Mouse (Mus musculus) neural tube, embryonic 11.5 days (tissue): Measurements from ENCODE around the gene Tcf23. TPM values are rescaled to one million over a fixed set of nuclear protein-coding genes. Genes with fewer than 3 reads are reported as not detected.

Experiments
- ATAC-seq: fragments of 200-750 bp; cut with Nextera tagmentation; 2 replicates; pipeline ENCODE4 v1.8.0; 2017; ENCODE audit warnings: moderate number of reproducible peaks, mild to moderate bottlenecking, moderate TSS enrichment, moderate library complexity; ENCODE audit not compliant: insufficient read depth, low FRiP score, low TSS enrichment
- DNase-seq: peaks from one replicate; pipeline ENCODE4 v3.0.0-alpha.2; 2015; ENCODE audit warnings: low spot score
- H3K27ac ChIP-seq: fragments of 300-500 bp; sonication (generic); 2 replicates; pipeline ENCODE4 v1.5.1; 2014; ENCODE audit warnings: low read depth, mild to moderate bottlenecking, low read length
- H3K27me3 ChIP-seq: fragments of 300-500 bp; sonication (generic); 2 replicates; pipeline ENCODE4 v1.6.1; 2014; ENCODE audit warnings: mild to moderate bottlenecking, low read length, mixed read lengths; ENCODE audit not compliant: control insufficient read depth, insufficient read depth
- H3K36me3 ChIP-seq: fragments of 300-500 bp; sonication (generic); 2 replicates; pipeline ENCODE4 v1.6.1; 2014; ENCODE audit warnings: mild to moderate bottlenecking, low read length, moderate library complexity, mixed read lengths; ENCODE audit not compliant: control insufficient read depth, insufficient read depth
- H3K4me1 ChIP-seq: fragments of 300-500 bp; sonication (generic); 2 replicates; pipeline ENCODE4 v1.6.1; 2014; ENCODE audit warnings: low read length, mixed read lengths; ENCODE audit not compliant: control insufficient read depth, insufficient read depth
- H3K4me2 ChIP-seq: fragments of 300-500 bp; sonication (generic); 2 replicates; pipeline ENCODE4 v1.6.1; 2014; ENCODE audit warnings: low read depth, mild to moderate bottlenecking, moderate library complexity
- H3K4me3 ChIP-seq: fragments of 300-500 bp; sonication (generic); 2 replicates; pipeline ENCODE4 v1.5.1; 2014; ENCODE audit warnings: low read depth, low read length
- H3K9ac ChIP-seq: fragments of 300-500 bp; sonication (generic); 2 replicates; pipeline ENCODE4 v1.6.1; 2014; ENCODE audit warnings: mild to moderate bottlenecking, low read length
- H3K9me3 ChIP-seq: fragments of 300-500 bp; sonication (generic); 2 replicates; pipeline ENCODE4 v1.6.1; 2016; ENCODE audit warnings: low read length; ENCODE audit not compliant: control insufficient read depth
- WGBS: fragments of 180-500 bp; shearing (Covaris S2); extraction: QIAGEN DNeasy Blood & Tissue Kit; methylation state at CpG from one replicate; pipeline ENCODE4 v1.1.7; 2014; 5-methylcytosine and 5-hydroxymethylcytosine counted together
- polyA plus RNA-seq: library from polyadenylated mRNA; unstranded; fragments of >200 nt; fragmentation: Nextera tagmentation; extraction: Ambion mirVana; gene quantifications from 2 replicates; pipeline ENCODE4 v1.2.1, GENCODE M21; 2014

Gene Tcf23
- polyA plus RNA-seq = not detected in 2 replicates

GRCm38 (mm10) chr5:30968416-30968815, at the start of gene Tcf23:
TSS of gene Tcf23 (plus strand) at chr5:30968662.
- DNase-seq (no peak), ATAC-seq (no peak)
- Histone ChIP-seq H3K9ac (no peak within 1 kb of the TSS), H3K36me3 (no peaks in the 10 kb centered on the region), H3K9me3 (no peaks in the 10 kb centered on the region), H3K27me3 (no peaks in the 10 kb centered on the region), H3K4me3 (no peak within 1 kb of the TSS), H3K4me2 (no peak within 1 kb of the TSS), H3K27ac (no peak within 1 kb of the TSS), H3K4me1 (no peaks in the 10 kb centered on the region)
- 73% methylated on average over 8 of the region's 8 CpGs for WGBS

- H3K36me3 ChIP-seq = peaks cover 4% of the 10 kb centered on the region; the same call in 1 of the 2 replicates
- H3K27ac ChIP-seq = no peak overlapping the region
- no peak overlapping the region for H3K4me3 ChIP-seq
- no peaks in the 10 kb centered on the region for H3K9me3 ChIP-seq
- 81% methylated on average over 8 of the region's 8 CpGs for WGBS
- H3K27me3 ChIP-seq = no peaks in the 10 kb centered on the region
- no peak for DNase-seq
- ATAC-seq = no peak
- H3K4me1 ChIP-seq = peaks cover 17% of the 10 kb centered on the region
- no peak overlapping the region for H3K4me2 ChIP-seq
- H3K9ac ChIP-seq = no peak overlapping the region
Measured at GRCm38 (mm10) chr5:30918691-30919090, 49.8 kb upstream of the Tcf23 start.

DNA sequence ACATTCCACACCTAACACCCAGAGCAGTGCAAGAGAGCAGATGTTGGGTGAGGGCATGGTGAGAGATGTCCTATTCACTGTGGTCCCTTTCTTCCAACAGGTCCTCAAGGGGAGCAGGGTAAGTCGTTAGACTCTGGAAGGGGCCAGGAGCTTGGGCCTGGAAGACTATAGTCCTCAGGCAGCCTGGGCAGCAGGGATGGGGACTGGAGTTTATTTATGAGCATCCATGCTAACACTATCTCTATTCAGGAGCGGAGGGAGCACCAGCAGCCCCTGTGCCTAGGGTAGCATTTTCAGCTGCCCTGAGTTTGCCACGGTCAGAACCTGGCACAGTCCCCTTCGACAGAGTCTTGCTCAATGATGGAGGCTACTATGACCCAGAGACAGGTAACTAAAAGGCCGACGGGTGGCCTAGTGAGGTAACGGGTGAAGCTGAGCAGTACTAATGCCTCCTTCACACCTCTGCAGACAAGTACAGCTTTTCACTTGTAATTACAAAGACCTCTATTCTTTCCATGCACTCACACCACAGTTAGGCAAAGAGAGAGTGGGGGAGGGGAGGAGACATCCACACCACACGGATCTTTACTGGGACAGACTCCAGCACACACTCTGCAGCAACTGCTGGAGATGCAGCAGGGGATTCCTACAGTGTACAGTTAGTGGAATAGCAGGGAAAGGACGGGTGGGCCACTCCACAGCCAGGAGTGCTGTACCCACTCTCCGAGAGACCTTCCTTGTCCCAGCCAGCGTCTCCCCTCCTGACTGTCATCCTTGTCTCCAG, 48.4 kb upstream of the Tcf23 start:
- H3K9me3 ChIP-seq = no peaks in the 10 kb centered on the region
- H3K36me3 ChIP-seq = peaks cover 4% of the 10 kb centered on the region; the same call in 1 of the 2 replicates
- peaks cover 10% of the 10 kb centered on the region for H3K4me1 ChIP-seq
- no peak overlapping the region for H3K4me2 ChIP-seq
- ATAC-seq (no peak), DNase-seq (no peak)
- no peak overlapping the region for H3K4me3 ChIP-seq
- no peak overlapping the region for H3K27ac ChIP-seq
- no peak overlapping the region for H3K9ac ChIP-seq
- no peaks in the 10 kb centered on the region for H3K27me3 ChIP-seq
- WGBS = 65% methylated on average over 11 of the region's 11 CpGs

DNA sequence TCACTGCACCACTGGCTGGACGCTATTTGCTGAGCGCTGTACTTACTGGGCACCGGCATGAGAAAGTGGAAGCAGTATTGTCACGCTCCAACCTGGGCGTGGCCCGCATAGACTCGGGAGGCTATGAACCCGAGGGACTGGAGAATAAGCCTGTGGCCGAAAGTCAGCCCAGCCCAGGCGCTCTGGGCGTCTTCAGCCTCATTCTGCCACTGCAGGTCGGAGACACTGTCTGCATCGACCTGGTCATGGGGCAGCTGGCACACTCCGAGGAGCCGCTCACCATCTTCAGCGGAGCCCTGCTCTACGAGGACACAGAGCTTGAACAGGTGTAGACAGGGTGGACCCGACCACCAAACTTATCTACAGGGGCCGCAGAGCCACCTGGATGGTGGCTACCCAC, 47.8 kb upstream of the Tcf23 start:
- H3K4me1 ChIP-seq = peaks cover 8% of the 10 kb centered on the region
- no peak overlapping the region for H3K27ac ChIP-seq
- H3K4me2 ChIP-seq = 0 out of 2 replicates have a peak overlapping the region, but pooled peaks have one; percentile 82
- H3K9me3 ChIP-seq = no peaks in the 10 kb centered on the region
- no peaks in the 10 kb centered on the region for H3K27me3 ChIP-seq
- H3K4me3 ChIP-seq = no peak overlapping the region
- 57% methylated on average over 19 of the region's 19 CpGs for WGBS
- peaks cover 4% of the 10 kb centered on the region; the same call in 1 of the 2 replicates for H3K36me3 ChIP-seq
- no peak overlapping the region for H3K9ac ChIP-seq
- ATAC-seq = no peak
- DNase-seq = no peak

DNA sequence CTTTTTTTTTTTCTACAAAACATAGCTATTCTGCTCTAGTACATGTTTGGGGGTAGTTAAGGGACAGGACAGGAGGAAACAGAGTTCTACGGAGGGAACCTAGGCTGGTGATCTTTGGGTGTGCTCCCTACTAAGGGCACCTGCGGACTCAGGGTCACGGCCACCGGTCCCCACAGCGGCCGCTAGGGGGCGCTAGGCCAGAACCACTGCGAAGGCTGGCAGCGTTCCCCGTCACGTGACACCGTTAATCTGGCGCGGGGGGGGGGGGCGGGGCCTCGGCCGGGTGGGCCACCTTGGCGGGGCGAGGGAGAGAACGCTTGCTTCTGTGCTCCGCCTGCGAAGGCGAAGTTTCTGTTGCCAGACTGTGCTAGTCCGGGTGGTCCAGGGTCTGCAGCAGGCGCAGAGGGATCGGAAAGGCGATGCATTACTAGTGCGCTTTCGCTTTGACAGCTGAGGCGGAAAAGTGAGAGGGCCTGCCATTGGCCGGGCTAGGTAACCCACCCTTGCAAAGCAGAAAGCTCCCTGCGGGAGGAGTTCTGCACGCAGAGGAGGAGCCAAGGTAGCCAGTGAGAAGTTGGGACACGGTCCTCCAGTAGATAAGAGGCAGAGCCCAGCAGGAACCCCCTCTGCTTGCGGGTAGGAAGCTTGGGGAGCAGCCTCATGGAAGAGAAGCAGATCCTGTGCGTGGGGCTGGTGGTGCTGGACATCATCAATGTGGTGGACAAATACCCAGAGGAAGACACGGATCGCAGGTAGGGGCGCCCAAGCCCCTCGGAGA, 47.0 kb upstream of the Tcf23 start, which contains the start of gene Khk:
TSS of gene Khk (plus strand) at position 176 of the 778 bp plus-strand sequence.
- H3K9me3 ChIP-seq = no peaks in the 10 kb centered on the region
- peak; percentile 92 for DNase-seq
- H3K27me3 ChIP-seq = no peaks in the 10 kb centered on the region
- peak within 1 kb of the TSS; percentile 57 for H3K9ac ChIP-seq
- peak within 1 kb of the TSS; percentile 82 for H3K4me2 ChIP-seq
- WGBS = under 1% methylated on average over 40 of the region's 40 CpGs
- peak; percentile 80 for ATAC-seq
- peaks cover 8% of the 10 kb centered on the region for H3K4me1 ChIP-seq
- H3K4me3 ChIP-seq = peak within 1 kb of the TSS; percentile 40
- peak within 1 kb of the TSS; percentile 9; the same call in 1 of the 2 replicates for H3K27ac ChIP-seq
- peaks cover 4% of the 10 kb centered on the region; the same call in 1 of the 2 replicates for H3K36me3 ChIP-seq

GRCm38 (mm10) chr5:30922581-30923041, 45.9 kb upstream of the Tcf23 start:
- 74% methylated on average over 10 of the region's 10 CpGs for WGBS
- no peak for ATAC-seq
- no peak overlapping the region for H3K4me3 ChIP-seq

GRCm38 (mm10) chr5:30923119-30923518, 45.3 kb upstream of the Tcf23 start:
- Histone ChIP-seq H3K36me3 (peaks cover under 1% of the 10 kb centered on the region; the same call in 1 of the 2 replicates), H3K4me2 (no peak overlapping the region), H3K9ac (no peak overlapping the region), H3K27me3 (no peaks in the 10 kb centered on the region), H3K4me3 (no peak overlapping the region), H3K27ac (no peak overlapping the region), H3K9me3 (no peaks in the 10 kb centered on the region), H3K4me1 (peaks cover 8% of the 10 kb centered on the region)
- DNase-seq = no peak
- WGBS = 90% methylated on average over 6 of the region's 6 CpGs
- no peak for ATAC-seq

More at GRCm38 (mm10) chr5:30922581-30923041, 45.9 kb upstream of the Tcf23 start:
- peaks cover 8% of the 10 kb centered on the region for H3K4me1 ChIP-seq
- H3K9ac ChIP-seq = no peak overlapping the region; the same call in 1 of the 2 replicates
- peaks cover 4% of the 10 kb centered on the region; the same call in 1 of the 2 replicates for H3K36me3 ChIP-seq
- no peak overlapping the region for H3K27ac ChIP-seq
- H3K27me3 ChIP-seq = no peaks in the 10 kb centered on the region
- DNase-seq = no peak
- H3K4me2 ChIP-seq = 0 out of 2 replicates have a peak overlapping the region, but pooled peaks have one; percentile 5
- no peaks in the 10 kb centered on the region for H3K9me3 ChIP-seq

GRCm38 (mm10) chr5:30924614-30925013, 43.8 kb upstream of the Tcf23 start:
- Histone ChIP-seq H3K9ac (no peak overlapping the region), H3K36me3 (no peaks in the 10 kb centered on the region), H3K4me2 (no peak overlapping the region), H3K4me1 (peaks cover 8% of the 10 kb centered on the region), H3K4me3 (no peak overlapping the region), H3K27ac (no peak overlapping the region), H3K9me3 (no peaks in the 10 kb centered on the region), H3K27me3 (no peaks in the 10 kb centered on the region)
- 81% methylated on average over 8 of the region's 8 CpGs for WGBS
- DNase-seq = no peak
- ATAC-seq = no peak
